Mouse (Mus musculus) MEL (cell line): ENCODE measurements around the gene Morc3.

Source experiments
- BHLHE40 ChIP-seq: IDR thresholded peaks from 2 replicates; pipeline ENCODE4 v1.6.1; 2012; ENCODE audit warnings: low read depth, mild to moderate bottlenecking, inconsistent platforms, low read length, improper control_type of control experiment, borderline replicate concordance
- CHD2 ChIP-seq: IDR thresholded peaks from 2 replicates; pipeline ENCODE4 v1.6.1; 2011; ENCODE audit warnings: low read length, improper control_type of control experiment
- CTCF ChIP-seq, 3 experiments: IDR thresholded peaks in 2 of 3; conservative IDR thresholded peaks in 1 of 3; 2 replicates each; pipeline ENCODE4 v1.5.1; 2011 to 2012; ENCODE audit warnings: low read length in 3 of 3, low read depth in 2 of 3, mild to moderate bottlenecking in 2 of 3, improper control_type of control experiment in 1 of 3, inconsistent platforms in 1 of 3, mixed read lengths in 1 of 3, moderate library complexity in 1 of 3; ENCODE audit not compliant: control insufficient read depth in 1 of 3, insufficient read depth in 1 of 3, poor library complexity in 1 of 3, severe bottlenecking in 1 of 3
- ELF1 ChIP-seq: IDR thresholded peaks from 2 replicates; pipeline ENCODE4 v1.6.1; 2014; ENCODE audit warnings: low read depth, mild to moderate bottlenecking, inconsistent platforms, low read length, improper control_type of control experiment, moderate library complexity
- EP300 ChIP-seq, 2 experiments: IDR thresholded peaks; 2 replicates each; pipeline ENCODE4 v1.6.1; 2011; ENCODE audit warnings: improper control_type of control experiment in 2 of 2, low read length in 2 of 2, low read depth in 1 of 2, mild to moderate bottlenecking in 1 of 2
- MAFK ChIP-seq: IDR thresholded peaks from 2 replicates; pipeline ENCODE4 v1.6.1; 2011; ENCODE audit warnings: low read depth, mild to moderate bottlenecking, low read length, improper control_type of control experiment, borderline replicate concordance
- MAZ ChIP-seq: IDR thresholded peaks from 2 replicates; pipeline ENCODE4 v1.6.1; 2012; ENCODE audit warnings: low read depth, mild to moderate bottlenecking, inconsistent platforms, low read length, improper control_type of control experiment
- NRF1 ChIP-seq: IDR thresholded peaks from 2 replicates; pipeline ENCODE4 v1.6.1; 2014; ENCODE audit warnings: low read depth, mild to moderate bottlenecking, inconsistent platforms, low read length, improper control_type of control experiment, moderate library complexity; ENCODE audit not compliant: poor library complexity, insufficient read depth, severe bottlenecking
- POLR2A ChIP-seq, 2 experiments: IDR thresholded peaks; 2 replicates each; pipeline ENCODE4 v1.6.1; 2011 to 2012; ENCODE audit warnings: low read length in 2 of 2, mild to moderate bottlenecking in 2 of 2, control low read depth in 1 of 2, improper control_type of control experiment in 1 of 2, low read depth in 1 of 2, moderate library complexity in 1 of 2; ENCODE audit not compliant: control insufficient read depth in 1 of 2, insufficient read depth in 1 of 2, poor library complexity in 1 of 2
- POLR2AphosphoS2 ChIP-seq: IDR thresholded peaks from 2 replicates; pipeline ENCODE4 v1.6.1; 2011; ENCODE audit warnings: low read length, improper control_type of control experiment
- RCOR1 ChIP-seq: IDR thresholded peaks from 2 replicates; pipeline ENCODE4 v1.6.1; 2012; ENCODE audit warnings: low read depth, mild to moderate bottlenecking, inconsistent platforms, low read length, improper control_type of control experiment
- TAL1 ChIP-seq: IDR thresholded peaks from 2 replicates; pipeline ENCODE4 v1.6.1; 2012; ENCODE audit warnings: mild to moderate bottlenecking, inconsistent platforms, low read length, moderate library complexity, mixed read lengths
- ZC3H11A ChIP-seq: IDR thresholded peaks from 2 replicates; pipeline ENCODE4 v1.6.1; 2012; ENCODE audit warnings: low read depth, mild to moderate bottlenecking, inconsistent platforms, low read length, improper control_type of control experiment
- ZKSCAN1 ChIP-seq: IDR thresholded peaks from 2 replicates; pipeline ENCODE4 v1.6.1; 2012; ENCODE audit warnings: low read depth, mild to moderate bottlenecking, inconsistent platforms, low read length, improper control_type of control experiment, moderate library complexity

DNA sequence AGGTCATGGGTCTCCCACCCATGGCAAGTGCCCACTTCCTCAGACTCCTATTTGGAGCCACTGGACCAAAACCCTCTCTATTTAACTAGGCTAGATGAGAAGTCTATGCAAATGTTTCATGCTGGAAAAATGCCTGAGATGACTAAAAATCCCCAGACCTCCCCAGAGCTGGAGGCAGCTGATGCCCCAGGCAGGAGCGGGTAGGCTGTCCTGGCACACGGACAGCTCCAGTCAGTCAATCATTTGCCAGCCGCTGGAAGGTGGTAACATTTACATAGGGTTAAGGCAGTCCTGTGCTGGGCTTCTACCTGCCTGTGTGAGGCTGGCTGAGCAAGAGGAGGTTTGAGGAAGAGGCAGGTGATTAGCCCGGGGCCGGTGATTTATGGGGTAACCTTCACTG, 80.2 kb downstream of the Morc3 start:
- TF ChIP-seq CTCF (IDR thresholded peaks at IDR 0.05 in 2 of 3, conservative IDR thresholded peaks at IDR 0.05 in 1 of 3; ENCODE audit: control insufficient read depth in 1 of 3, insufficient read depth in 1 of 3, low read depth in 2 of 3, low read length in 3 of 3, poor library complexity in 1 of 3, severe bottlenecking in 1 of 3) (no peak), POLR2A (IDR thresholded peaks at IDR 0.05; ENCODE audit: control insufficient read depth in 1 of 2, insufficient read depth in 1 of 2, low read depth in 1 of 2, low read length in 2 of 2, poor library complexity in 1 of 2) (no peak), EP300 (IDR thresholded peaks at IDR 0.05; ENCODE audit: low read depth in 1 of 2, low read length in 2 of 2) (no peak), CHD2 (no peak), ZKSCAN1 (no peak), ZC3H11A (no peak), MAFK (no peak), MAZ (no peak), POLR2AphosphoS2 (no peak), RCOR1 (no peak), ELF1 (no peak), NRF1 (no peak), BHLHE40 (no peak), TAL1 (no peak)
